Mouse (Mus musculus): ENCODE measurements around the gene Wars. TPM values are rescaled to one million over a fixed set of nuclear protein-coding genes. Genes with fewer than 3 reads are reported as not detected.

The Wars gene
- polyA plus RNA-seq, 1 experiment from 2014 or later = 39.6 TPM

- no peak overlapping the region for H3K9ac ChIP-seq
- no peaks in the 10 kb centered on the region for H3K9me3 ChIP-seq (replicated peaks)
- no peak for DNase-seq
- WGBS (ENCODE audit: insufficient replicate concordance) = 64% methylated on average over 3 of the region's 3 CpGs
- H3K36me3 ChIP-seq = no peaks in the 10 kb centered on the region
- no peak for ATAC-seq (ENCODE audit: low read depth)
- H3K4me2 ChIP-seq = no peak overlapping the region
- H3K4me1 ChIP-seq (replicated peaks) = 0 out of 2 replicates have a peak, but pooled peaks cover 10% of the 10 kb centered on the region
- H3K27me3 ChIP-seq = no peaks in the 10 kb centered on the region
- H3K4me3 ChIP-seq (replicated peaks) = no peak overlapping the region
- H3K27ac ChIP-seq = no peak overlapping the region
These were observed 35.5 kb upstream of the Wars start for GRCm38 (mm10) chr12:108929475-108929874.

- Histone ChIP-seq H3K9ac (no peak overlapping the region), H3K4me1 (replicated peaks) (0 out of 2 replicates have a peak, but pooled peaks cover 10% of the 10 kb centered on the region), H3K9me3 (replicated peaks) (no peaks in the 10 kb centered on the region), H3K4me3 (replicated peaks) (no peak overlapping the region), H3K36me3 (no peaks in the 10 kb centered on the region), H3K27me3 (no peaks in the 10 kb centered on the region), H3K27ac (no peak overlapping the region), H3K4me2 (no peak overlapping the region)
- peak; percentile 45 for ATAC-seq (ENCODE audit: low read depth)
- WGBS (ENCODE audit: insufficient replicate concordance) = 31% methylated on average over 2 of the region's 2 CpGs
- DNase-seq = peak; percentile 4
These were observed 34.3 kb upstream of the Wars start for GRCm38 (mm10) chr12:108928249-108928648.

GRCm38 (mm10) chr12:108926606-108927111, 32.7 kb upstream of the Wars start:
- Histone ChIP-seq H3K9ac (no peak overlapping the region), H3K4me1 (replicated peaks) (0 out of 2 replicates have a peak, but pooled peaks cover 10% of the 10 kb centered on the region), H3K27ac (no peak overlapping the region), H3K27me3 (no peaks in the 10 kb centered on the region), H3K4me2 (no peak overlapping the region), H3K9me3 (replicated peaks) (no peaks in the 10 kb centered on the region), H3K36me3 (no peaks in the 10 kb centered on the region), H3K4me3 (replicated peaks) (no peak overlapping the region)
- ATAC-seq (ENCODE audit: low read depth) (no peak), DNase-seq (no peak)
- 86% methylated on average over 9 of the region's 11 CpGs for WGBS (ENCODE audit: insufficient replicate concordance)

GRCm38 (mm10) chr12:108918753-108919152, 24.8 kb upstream of the Wars start:
- DNase-seq (no peak), ATAC-seq (ENCODE audit: low read depth) (no peak)
- H3K4me3 ChIP-seq (replicated peaks) = no peak overlapping the region
- no peaks in the 10 kb centered on the region for H3K27me3 ChIP-seq
- H3K4me2 ChIP-seq = no peak overlapping the region
- no peaks in the 10 kb centered on the region for H3K36me3 ChIP-seq
- WGBS (ENCODE audit: insufficient replicate concordance) = 52% methylated on average over 4 of the region's 4 CpGs
- peaks cover 2% of the 10 kb centered on the region; the same call in 1 of the 2 replicates for H3K4me1 ChIP-seq (replicated peaks)
- no peaks in the 10 kb centered on the region for H3K9me3 ChIP-seq (replicated peaks)
- no peak overlapping the region for H3K27ac ChIP-seq
- H3K9ac ChIP-seq = no peak overlapping the region

- no peaks in the 10 kb centered on the region for H3K9me3 ChIP-seq (replicated peaks)
- DNase-seq (no peak), ATAC-seq (ENCODE audit: low read depth) (no peak)
- H3K4me3 ChIP-seq (replicated peaks) = no peak overlapping the region
- H3K27ac ChIP-seq = no peak overlapping the region
- H3K9ac ChIP-seq = no peak overlapping the region
- H3K27me3 ChIP-seq = no peaks in the 10 kb centered on the region
- 68% methylated on average over 9 of the region's 9 CpGs for WGBS (ENCODE audit: insufficient replicate concordance)
- no peak overlapping the region for H3K4me2 ChIP-seq
- H3K4me1 ChIP-seq (replicated peaks) = peaks cover 2% of the 10 kb centered on the region; the same call in 1 of the 2 replicates
- H3K36me3 ChIP-seq = no peaks in the 10 kb centered on the region
These were observed 23.5 kb upstream of the Wars start for GRCm38 (mm10) chr12:108917509-108917908.

- DNase-seq = no peak
- H3K27ac ChIP-seq = no peak overlapping the region
- no peaks in the 10 kb centered on the region for H3K36me3 ChIP-seq
- H3K4me3 ChIP-seq (replicated peaks) = no peak overlapping the region
- H3K9me3 ChIP-seq (replicated peaks) = no peaks in the 10 kb centered on the region
- no peaks in the 10 kb centered on the region for H3K27me3 ChIP-seq
- peaks cover 2% of the 10 kb centered on the region; the same call in 1 of the 2 replicates for H3K4me1 ChIP-seq (replicated peaks)
- H3K4me2 ChIP-seq = no peak overlapping the region
- ATAC-seq (ENCODE audit: low read depth) = no peak
- 74% methylated on average over 7 of the region's 7 CpGs for WGBS (ENCODE audit: insufficient replicate concordance)
- H3K9ac ChIP-seq = no peak overlapping the region
These were observed 22.6 kb upstream of the Wars start for GRCm38 (mm10) chr12:108916447-108917042.

- H3K4me1 ChIP-seq (replicated peaks) = peaks cover 2% of the 10 kb centered on the region; the same call in 1 of the 2 replicates
- DNase-seq (no peak), ATAC-seq (ENCODE audit: low read depth) (no peak)
- no peak overlapping the region for H3K9ac ChIP-seq
- 63% methylated on average over 6 of the region's 6 CpGs for WGBS (ENCODE audit: insufficient replicate concordance)
- H3K36me3 ChIP-seq = no peaks in the 10 kb centered on the region
- no peaks in the 10 kb centered on the region for H3K27me3 ChIP-seq
- no peak overlapping the region for H3K27ac ChIP-seq
- no peak overlapping the region for H3K4me2 ChIP-seq
- no peaks in the 10 kb centered on the region for H3K9me3 ChIP-seq (replicated peaks)
- H3K4me3 ChIP-seq (replicated peaks) = no peak overlapping the region
These were observed 21.9 kb upstream of the Wars start for GRCm38 (mm10) chr12:108915893-108916292.

GRCm38 (mm10) chr12:108914709-108915340, 20.9 kb upstream of the Wars start:
- Histone ChIP-seq H3K4me2 (no peak overlapping the region), H3K9ac (no peak overlapping the region), H3K4me3 (replicated peaks) (no peak overlapping the region), H3K27me3 (no peaks in the 10 kb centered on the region), H3K36me3 (no peaks in the 10 kb centered on the region), H3K27ac (no peak overlapping the region), H3K9me3 (replicated peaks) (no peaks in the 10 kb centered on the region), H3K4me1 (replicated peaks) (peaks cover 2% of the 10 kb centered on the region; the same call in 1 of the 2 replicates)
- ATAC-seq (ENCODE audit: low read depth) = no peak
- DNase-seq = no peak
- 55% methylated on average over 12 of the region's 12 CpGs for WGBS (ENCODE audit: insufficient replicate concordance)

- Histone ChIP-seq H3K4me2 (no peak overlapping the region), H3K9ac (no peak overlapping the region), H3K4me1 (replicated peaks) (peaks cover 2% of the 10 kb centered on the region; the same call in 1 of the 2 replicates), H3K36me3 (no peaks in the 10 kb centered on the region), H3K4me3 (replicated peaks) (no peak overlapping the region), H3K27me3 (no peaks in the 10 kb centered on the region), H3K27ac (no peak overlapping the region), H3K9me3 (replicated peaks) (no peaks in the 10 kb centered on the region)
- ATAC-seq (ENCODE audit: low read depth) = no peak
- DNase-seq = no peak
- WGBS (ENCODE audit: insufficient replicate concordance) = 54% methylated on average over 3 of the region's 3 CpGs
These were observed 20.2 kb upstream of the Wars start for GRCm38 (mm10) chr12:108914198-108914597.

- ATAC-seq (ENCODE audit: low read depth) (no peak), DNase-seq (no peak)
- 70% methylated on average over 2 of the region's 2 CpGs for whole genome bisulfite sequencing (ENCODE audit: insufficient replicate concordance)
- Histone ChIP-seq H3K27ac (no peak overlapping the region), H3K4me1 (replicated peaks) (peaks cover 2% of the 10 kb centered on the region; the same call in 1 of the 2 replicates), H3K4me2 (no peak overlapping the region), H3K9ac (no peak overlapping the region), H3K9me3 (replicated peaks) (no peaks in the 10 kb centered on the region), H3K4me3 (replicated peaks) (no peak overlapping the region), H3K36me3 (no peaks in the 10 kb centered on the region), H3K27me3 (no peaks in the 10 kb centered on the region)
These were observed 18.5 kb upstream of the Wars start for GRCm38 (mm10) chr12:108912442-108912841.

GRCm38 (mm10) chr12:108909846-108910433, 16.0 kb upstream of the Wars start:
- DNase-seq = no peak
- Histone ChIP-seq H3K4me1 (replicated peaks) (no peaks in the 10 kb centered on the region; the same call in 1 of the 2 replicates), H3K27me3 (no peaks in the 10 kb centered on the region), H3K9me3 (replicated peaks) (no peaks in the 10 kb centered on the region), H3K36me3 (no peaks in the 10 kb centered on the region), H3K4me3 (replicated peaks) (no peak overlapping the region), H3K4me2 (no peak overlapping the region), H3K27ac (no peak overlapping the region), H3K9ac (no peak overlapping the region)
- 75% methylated on average over 8 of the region's 8 CpGs for WGBS (ENCODE audit: insufficient replicate concordance)
- ATAC-seq (ENCODE audit: low read depth) = no peak

Measured in liver, embryonic 13.5 days (tissue).